Mouse (Mus musculus): Measurements from ENCODE around the gene Kdm5c.
"Not testable (repeated sequence)": the region's sequence is repeated elsewhere in the genome, so short reads cannot be mapped to it uniquely, and the experiment has no call there.

The Kdm5c gene

DNA sequence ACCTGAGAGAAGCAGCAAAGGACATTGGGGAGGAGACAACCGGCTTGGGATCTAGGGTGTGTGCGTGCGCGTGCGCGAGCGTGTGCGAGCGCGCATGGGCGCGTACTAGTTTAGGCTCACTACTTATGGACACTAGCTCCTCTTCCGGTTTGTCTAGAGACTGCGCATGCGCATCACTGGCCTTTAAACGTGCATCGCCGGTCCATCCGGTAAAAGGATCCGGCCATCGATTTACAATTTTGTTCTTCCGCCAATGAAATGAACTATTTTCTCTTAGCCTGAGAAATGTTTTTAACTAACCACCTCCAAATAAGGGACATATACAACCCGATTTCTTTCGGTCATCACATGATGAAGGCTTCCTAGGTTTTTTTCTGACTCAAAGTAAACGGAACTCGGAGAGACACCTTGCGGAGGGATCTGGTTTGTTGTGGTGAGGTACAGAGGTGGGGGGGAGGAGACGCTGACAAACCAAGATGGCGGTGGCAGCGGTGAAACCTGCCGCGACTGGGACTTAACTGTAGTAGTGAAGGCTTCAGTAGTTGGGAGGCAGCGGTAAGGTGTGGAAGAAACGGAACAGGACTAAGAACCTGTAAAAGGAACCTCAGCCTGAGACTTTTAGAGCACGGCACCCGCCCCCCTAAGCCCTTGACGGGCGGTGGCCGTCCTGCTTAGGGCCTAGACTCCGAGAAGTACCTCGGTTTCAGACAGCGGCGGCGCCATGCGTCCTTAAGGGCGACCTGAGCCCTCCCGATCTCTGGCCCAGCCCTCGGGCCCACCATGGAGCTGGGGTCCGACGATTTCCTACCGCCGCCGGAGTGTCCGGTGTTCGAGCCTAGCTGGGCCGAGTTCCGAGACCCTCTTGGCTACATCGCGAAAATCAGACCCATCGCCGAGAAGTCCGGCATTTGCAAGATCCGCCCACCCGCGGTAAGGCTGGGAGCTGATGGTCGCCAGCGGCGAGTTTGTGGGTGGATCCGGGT, at the start of gene Kdm5c:
Gene Kdm5c (plus strand): TSS at position 240 of the 983 bp plus-strand sequence.
- in situ Hi-C loops (cut with MboI, MseI): loop anchor here (5.0 kb wide), 1 partner anchor 94 kb away; the partner anchor contains the start of gene Kantr

DNA sequence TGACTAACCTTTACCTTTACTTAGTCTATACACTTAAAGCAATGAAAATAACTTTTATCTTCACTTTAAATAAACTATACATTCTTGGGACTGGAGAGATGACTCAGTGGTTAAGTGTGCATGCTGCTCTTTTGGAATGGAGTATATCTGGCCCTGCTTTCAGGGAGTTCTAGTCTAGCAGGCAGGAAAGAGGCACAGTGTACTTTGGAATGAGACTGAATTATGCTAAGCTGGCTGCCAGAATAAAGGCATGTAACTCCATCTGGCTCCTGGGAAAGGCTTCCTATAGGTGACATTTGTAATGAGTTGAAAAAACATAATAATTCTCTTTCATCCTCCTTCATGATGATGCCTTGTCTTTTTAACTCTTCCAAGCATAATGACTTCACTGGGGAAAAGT, 45.7 kb upstream of the Kdm5c start:
- in situ Hi-C loops (cut with MboI, MseI): loop anchor here (10.0 kb wide), 1 partner anchor 828 kb away; no protein-coding TSS in a partner anchor

GRCm38 (mm10) chrX:152191266-152191665, 41.6 kb upstream of the Kdm5c start:
- in situ Hi-C loops (cut with MboI, MseI): no loop called here

GRCm38 (mm10) chrX:152197814-152198648, 34.8 kb upstream of the Kdm5c start:
- in situ Hi-C loops (cut with MboI, MseI): no loop called here

DNA sequence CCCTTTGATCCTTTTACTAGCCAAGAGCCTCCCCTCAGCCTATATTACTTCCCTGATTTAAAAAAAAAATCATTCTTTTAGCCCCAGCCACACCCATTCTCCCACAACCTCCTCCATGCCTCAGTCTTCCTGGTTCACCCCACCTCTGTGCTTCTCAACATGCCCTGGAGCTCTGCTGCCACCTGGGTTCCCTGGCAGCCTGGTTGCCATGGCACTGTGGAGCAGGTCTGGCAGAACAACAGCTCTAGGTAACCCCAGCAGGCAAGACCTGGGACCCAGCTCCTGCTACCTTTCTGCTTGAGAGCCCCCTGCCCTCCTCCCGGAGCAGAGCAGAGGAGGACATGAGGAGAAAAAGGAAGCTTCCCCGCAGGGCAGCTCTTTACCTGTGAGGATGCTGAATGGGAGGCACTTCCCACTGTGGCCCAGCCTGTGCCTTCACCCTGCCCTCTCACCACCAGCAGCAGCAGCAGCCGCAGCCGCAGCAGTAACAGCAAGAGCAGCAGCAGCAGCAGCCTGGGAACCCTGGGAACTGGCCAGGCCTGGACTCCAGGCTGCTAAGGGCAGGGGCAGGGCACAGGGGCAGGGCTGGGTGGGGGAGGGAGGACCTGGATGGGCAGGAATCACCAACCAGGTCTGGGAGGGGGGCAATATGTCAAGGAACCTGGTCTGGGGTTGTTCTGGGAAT, 30.9 kb upstream of the Kdm5c start:
- in situ Hi-C loops (cut with MboI, MseI): no loop called here

DNA sequence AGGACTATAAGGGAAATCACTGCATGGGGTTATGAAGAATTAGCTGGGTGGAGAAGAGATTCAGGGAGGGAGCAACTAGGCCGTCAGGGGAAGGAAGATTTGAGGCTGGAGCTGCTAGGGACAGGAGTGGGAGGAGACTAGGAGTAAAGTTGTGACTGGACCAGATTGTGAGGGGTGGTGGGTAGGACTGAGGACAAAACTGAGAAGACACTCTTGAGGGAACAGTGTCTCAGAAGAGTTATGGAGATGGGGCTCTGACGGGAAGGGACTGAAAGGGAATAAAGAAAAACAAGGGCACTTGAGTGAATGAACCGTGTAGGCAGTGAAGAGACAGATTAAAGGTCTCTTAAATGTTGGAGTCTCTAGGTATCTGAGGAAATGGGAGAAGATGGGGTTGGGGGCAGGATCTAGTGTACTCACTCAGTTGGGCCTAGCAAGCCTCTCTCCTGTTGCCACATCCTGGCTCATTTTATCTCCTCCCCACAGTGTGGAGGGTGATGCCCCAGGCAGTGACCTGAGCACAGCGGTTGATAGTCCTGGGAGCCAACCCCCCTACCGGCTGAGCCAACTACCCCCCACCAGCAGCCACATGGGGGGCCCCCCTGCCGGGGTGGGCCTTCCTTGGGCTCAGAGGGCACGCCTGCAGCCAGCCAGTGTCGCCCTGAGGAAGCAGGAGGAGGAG, 30.3 kb upstream of the Kdm5c start:
- in situ Hi-C loops (cut with MboI, MseI): no loop called here

- in situ Hi-C loops (cut with MboI, MseI): no loop called here
Measured at GRCm38 (mm10) chrX:152203247-152203646, 29.6 kb upstream of the Kdm5c start.

GRCm38 (mm10) chrX:152205486-152205885, 27.3 kb upstream of the Kdm5c start:
- in situ Hi-C loops (cut with MboI, MseI): no loop called here

DNA sequence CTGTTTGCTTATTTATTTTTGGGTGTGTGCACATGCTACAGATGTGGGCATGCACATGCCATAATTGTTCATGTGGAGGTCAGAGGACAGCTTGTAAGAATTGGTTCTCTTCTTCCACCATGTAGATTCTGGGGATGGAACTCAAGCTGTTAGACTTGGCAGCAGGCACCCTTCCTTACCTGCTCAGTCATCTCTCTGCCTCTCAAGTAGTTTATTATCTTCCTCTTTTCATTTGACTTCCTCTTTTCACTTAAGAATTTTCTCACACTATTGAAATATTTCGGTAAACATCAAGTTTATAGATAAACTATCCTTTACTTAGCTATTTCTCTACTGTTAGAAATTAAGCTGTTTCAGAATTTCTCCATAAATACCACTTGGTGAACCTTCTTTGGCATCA, 18.1 kb upstream of the Kdm5c start:
- in situ Hi-C loops (cut with MboI, MseI): no loop called here

GRCm38 (mm10) chrX:152218529-152218928, 14.3 kb upstream of the Kdm5c start:
- in situ Hi-C loops (cut with MboI, MseI): no loop called here

DNA sequence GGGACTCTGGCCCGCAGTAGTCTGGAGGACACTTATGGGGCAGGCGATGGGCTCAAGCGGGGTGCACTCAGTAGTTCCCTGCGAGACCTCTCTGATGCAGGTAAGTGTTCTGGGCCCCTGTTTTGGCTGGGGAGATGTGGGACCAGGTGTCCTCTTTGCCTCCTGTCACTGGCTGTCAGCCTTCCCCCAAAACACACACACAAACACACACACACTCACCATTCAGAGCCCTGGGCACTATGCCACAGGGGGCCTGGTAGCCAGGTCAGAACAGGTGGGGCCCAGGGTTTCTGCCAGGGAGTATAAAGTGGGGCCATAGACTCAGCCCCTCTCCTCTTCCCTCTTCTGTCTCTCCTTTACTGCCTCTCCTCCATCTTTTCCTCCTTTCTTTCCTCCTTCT, 11.1 kb upstream of the Kdm5c start:
- in situ Hi-C loops (cut with MboI, MseI): no loop called here

DNA sequence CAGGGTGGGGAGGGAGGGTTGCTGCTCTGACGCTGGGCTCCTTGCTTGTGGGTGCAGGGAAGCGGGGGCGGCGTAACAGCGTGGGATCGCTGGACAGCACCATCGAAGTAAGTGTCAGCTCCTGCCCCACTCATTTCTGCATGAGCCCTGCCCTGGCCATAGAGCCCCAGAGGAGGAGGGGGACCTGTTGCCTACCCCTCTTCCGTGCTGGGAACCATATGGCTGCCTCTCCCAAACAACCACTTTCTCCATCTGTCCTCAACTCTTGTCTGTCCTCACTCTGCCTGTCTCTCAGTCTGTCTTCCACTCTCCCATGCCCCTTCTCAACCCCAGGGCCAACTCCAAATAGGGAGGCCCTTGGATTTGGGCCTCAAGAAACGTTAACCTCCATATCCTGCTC, 10.6 kb upstream of the Kdm5c start:
- in situ Hi-C loops (cut with MboI, MseI): no loop called here

GRCm38 (mm10) chrX:152223313-152223712, 9.5 kb upstream of the Kdm5c start:
- in situ Hi-C loops (cut with MboI, MseI): no loop called here

- in situ Hi-C loops (cut with MboI, MseI): no loop called here
Measured at GRCm38 (mm10) chrX:152224280-152224679, 8.5 kb upstream of the Kdm5c start.

DNA sequence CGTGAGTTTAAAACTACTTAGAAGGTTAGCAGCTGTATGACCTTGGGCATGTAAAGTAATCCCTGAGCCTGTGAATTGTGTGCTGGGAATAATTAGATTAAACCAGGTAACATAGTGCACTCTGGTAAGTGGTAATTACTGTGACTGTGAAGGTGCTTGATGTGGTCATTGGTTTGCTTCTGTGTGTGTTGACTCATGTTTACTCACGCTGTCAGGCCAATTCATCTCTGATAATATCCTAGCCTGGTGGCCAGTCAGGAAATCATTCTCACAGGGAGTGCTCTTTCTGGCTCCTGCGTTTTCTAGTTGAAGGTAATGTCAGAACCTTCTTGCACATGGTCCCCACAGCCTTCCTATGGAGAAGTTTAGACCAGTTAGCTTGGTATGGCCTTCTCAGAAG, 1.3 kb downstream of the Kdm5c start:
- in situ Hi-C loops (cut with MboI, MseI): loop anchor here (5.0 kb wide), 1 partner anchor 93 kb away; the partner anchor contains the start of gene Kantr

DNA sequence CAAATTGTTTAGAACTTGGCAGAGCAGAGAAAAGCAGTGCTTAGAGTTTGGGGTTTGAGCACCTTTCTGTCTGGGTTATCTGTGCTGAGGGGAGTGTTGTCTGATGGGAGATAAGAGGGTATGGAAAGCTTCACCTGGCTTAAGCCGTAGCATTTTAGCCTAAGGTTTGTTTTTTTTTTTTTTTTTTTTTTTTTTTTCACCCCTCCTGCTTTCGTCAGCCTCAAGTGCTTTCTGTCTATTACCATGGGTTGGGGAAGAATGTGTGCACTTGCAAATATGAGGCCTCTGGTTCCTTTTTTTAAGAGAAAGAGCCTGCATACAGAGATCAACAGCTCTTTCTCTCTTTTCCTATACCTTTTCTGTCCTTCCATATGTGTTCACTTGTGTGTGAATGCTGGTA, 2.9 kb downstream of the Kdm5c start:
- in situ Hi-C loops (cut with MboI, MseI): no loop called here

DNA sequence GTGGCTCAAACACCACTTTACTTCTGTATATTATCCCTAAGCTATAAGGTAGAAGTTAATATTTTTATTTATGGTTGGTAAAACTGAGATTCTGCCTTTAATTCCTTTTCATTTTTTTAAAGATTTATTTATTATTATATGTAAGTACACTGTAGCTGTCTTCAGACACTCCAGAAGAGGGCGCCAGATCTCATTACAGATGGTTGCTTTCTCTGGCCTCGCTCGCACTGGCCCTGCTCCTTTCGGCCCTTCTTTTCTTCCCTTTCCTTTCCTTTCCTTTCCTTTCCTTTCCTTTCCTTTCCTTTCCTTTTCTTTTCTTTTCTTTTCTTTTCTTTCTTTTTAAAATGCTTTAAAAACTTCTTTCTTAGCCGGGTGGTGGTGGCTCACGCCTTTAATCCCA, 10.3 kb downstream of the Kdm5c start:
- in situ Hi-C loops (cut with MboI, MseI): not testable (repeated sequence)

GRCm38 (mm10) chrX:152244492-152245189, 11.8 kb downstream of the Kdm5c start:
- in situ Hi-C loops (cut with MboI, MseI): no loop called here

GRCm38 (mm10) chrX:152271189-152271588, 38.4 kb downstream of the Kdm5c start:
- in situ Hi-C loops (cut with MboI, MseI): no loop called here

- in situ Hi-C loops (cut with MboI, MseI): no loop called here
Measured at GRCm38 (mm10) chrX:152279384-152279783, 46.6 kb downstream of the Kdm5c start.

Measured in T-helper 2 cell (primary cell).